Mouse (Mus musculus) retina, postnatal 7 days (tissue): ENCODE measurements around the gene Brd4.
"Not testable (repeated sequence)": the region's sequence is repeated elsewhere in the genome, so short reads cannot be mapped to it uniquely, and the experiment has no call there.

Experiments
- DNase-seq: peaks from one replicate; pipeline ENCODE4 v3.0.0-alpha.2; 2012; ENCODE audit warnings: low read depth, low spot score

The Brd4 gene

GRCm38 (mm10) chr17:32233174-32233573 is 51.3 kb downstream of the Brd4 start:
- no peak for DNase-seq

GRCm38 (mm10) chr17:32229256-32229655 is 55.3 kb downstream of the Brd4 start:
- DNase-seq, result no peak

GRCm38 (mm10) chr17:32220873-32221272 is 63.6 kb downstream of the Brd4 start:
- DNase-seq, result peak; percentile 9

GRCm38 (mm10) chr17:32215587-32215986 is 68.9 kb downstream of the Brd4 start:
- not testable (repeated sequence) for DNase-seq

GRCm38 (mm10) chr17:32211554-32211953 is 73.0 kb downstream of the Brd4 start:
- not testable (repeated sequence) for DNase-seq

GRCm38 (mm10) chr17:32209752-32210151 is 74.8 kb downstream of the Brd4 start:
- DNase-seq, result peak; percentile 27

- DNase-seq, result no peak
These were observed 75.4 kb downstream of the Brd4 start for GRCm38 (mm10) chr17:32209144-32209543.

GRCm38 (mm10) chr17:32207586-32208245 is 76.8 kb downstream of the Brd4 start:
- DNase-seq, result no peak

GRCm38 (mm10) chr17:32205345-32205744 is 79.2 kb downstream of the Brd4 start:
- no peak for DNase-seq

- no peak for DNase-seq
These were observed 81.5 kb downstream of the Brd4 start for GRCm38 (mm10) chr17:32202972-32203371.

GRCm38 (mm10) chr17:32201086-32201485 is 83.4 kb downstream of the Brd4 start:
- no peak for DNase-seq

GRCm38 (mm10) chr17:32199796-32200195 is 84.7 kb downstream of the Brd4 start:
- DNase-seq, result no peak

GRCm38 (mm10) chr17:32197156-32197555 is 87.4 kb downstream of the Brd4 start:
- no peak for DNase-seq

GRCm38 (mm10) chr17:32195725-32196124 is 88.8 kb downstream of the Brd4 start:
- DNase-seq, result no peak

GRCm38 (mm10) chr17:32193010-32193409 is 91.5 kb downstream of the Brd4 start:
- DNase-seq, result no peak

GRCm38 (mm10) chr17:32189850-32190249 is 94.7 kb downstream of the Brd4 start:
- DNase-seq, result no peak

- no peak for DNase-seq
These were observed 95.5 kb downstream of the Brd4 start, which contains the start of gene Ephx3 for GRCm38 (mm10) chr17:32188863-32189636. Gene Ephx3 (minus strand): TSS chr17:32189549.

- no peak for DNase-seq
These were observed 101.5 kb downstream of the Brd4 start for GRCm38 (mm10) chr17:32183017-32183416.

GRCm38 (mm10) chr17:32179621-32180491 is 104.7 kb downstream of the Brd4 start:
- no peak for DNase-seq

- no peak for DNase-seq
These were observed 107.6 kb downstream of the Brd4 start for GRCm38 (mm10) chr17:32176919-32177318.

GRCm38 (mm10) chr17:32173166-32173565 is 111.4 kb downstream of the Brd4 start:
- DNase-seq, result no peak

GRCm38 (mm10) chr17:32172485-32172884 is 112.0 kb downstream of the Brd4 start:
- no peak for DNase-seq
